Mouse (Mus musculus) c-Kit-positive CD71-positive TER-119-positive erythroid progenitor cells, embryonic 14.5 days (primary cell): Measurements from ENCODE around the gene Ppt2.

Experiments used
- DNase-seq: peaks from one replicate; pipeline ENCODE4 v3.0.0-alpha.2; 2013; ENCODE audit warnings: low spot score

The Ppt2 gene

DNA sequence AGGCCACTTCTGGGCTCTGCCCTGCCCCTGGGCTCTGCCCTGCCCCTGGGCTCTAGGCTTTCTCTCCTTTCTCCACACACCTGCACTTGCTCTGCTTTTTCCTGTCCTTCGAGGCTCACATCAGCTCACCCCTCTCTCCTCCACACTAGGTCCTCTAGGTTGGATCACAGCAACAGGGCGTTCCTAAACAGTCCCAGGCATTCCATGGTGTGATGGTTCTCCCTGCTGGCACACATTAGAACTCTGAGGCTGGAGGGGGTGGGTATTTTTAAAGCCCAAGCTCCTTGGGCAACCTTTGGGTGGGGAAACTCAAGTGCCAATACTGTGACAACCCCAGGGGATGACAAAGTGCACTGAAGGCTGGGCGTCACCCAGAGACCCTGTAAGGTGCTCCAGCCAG lies 9.1 kb upstream of the Ppt2 start:
- DNase-seq = no peak

DNA sequence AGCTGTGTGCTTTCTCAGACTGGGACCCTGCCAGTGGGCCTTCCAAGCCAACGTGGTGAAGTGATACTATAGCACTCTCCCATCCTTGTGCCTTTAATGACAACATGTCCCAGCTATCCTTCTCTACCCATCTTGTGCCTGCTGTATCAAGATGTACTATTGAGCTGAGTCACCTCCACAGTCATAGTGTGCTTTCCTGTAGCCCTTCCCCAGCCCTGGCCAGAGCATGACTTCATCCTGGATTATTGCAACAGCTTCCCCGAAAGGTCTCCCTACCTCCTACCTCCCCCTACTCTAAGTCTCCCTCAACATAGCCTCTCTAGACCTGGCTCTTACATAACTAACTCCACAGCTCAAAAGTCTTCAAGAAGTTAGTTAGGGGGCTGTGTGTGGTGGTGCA lies 7.4 kb upstream of the Ppt2 start:
- no peak for DNase-seq

GRCm38 (mm10) chr17:34632261-34632691 lies 4.0 kb upstream of the Ppt2 start:
- peak; percentile 61 for DNase-seq

DNA sequence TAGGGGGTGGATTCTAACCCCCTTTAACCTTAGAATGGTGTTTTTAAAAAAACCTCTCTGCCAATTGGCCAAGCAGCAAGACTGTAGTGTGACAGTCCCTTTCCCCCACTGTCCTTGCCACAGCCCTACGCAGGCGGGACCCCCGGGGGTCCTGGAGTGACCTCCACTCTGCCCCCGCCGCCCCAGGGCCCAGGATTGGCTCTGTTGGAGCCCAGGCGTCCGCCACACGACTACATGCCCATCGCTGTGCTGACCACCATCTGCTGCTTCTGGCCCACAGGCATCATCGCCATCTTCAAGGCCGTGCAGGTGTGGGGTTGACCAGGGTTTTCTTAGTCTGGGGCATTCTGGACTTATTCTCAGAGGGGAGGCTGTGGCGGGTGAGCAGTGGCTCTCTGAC lies 3.3 kb upstream of the Ppt2 start:
- DNase-seq = no peak

- no peak for DNase-seq
Observed at GRCm38 (mm10) chr17:34630761-34631301, 2.5 kb upstream of the Ppt2 start.

- DNase-seq = no peak
Observed at GRCm38 (mm10) chr17:34629796-34630603, 1.7 kb upstream of the Ppt2 start.

- DNase-seq = no peak
Observed at GRCm38 (mm10) chr17:34629221-34629751, 976 bp upstream of the Ppt2 start, which contains the start of gene Prrt1. TSS of gene Prrt1 (plus strand) at chr17:34629533.

DNA sequence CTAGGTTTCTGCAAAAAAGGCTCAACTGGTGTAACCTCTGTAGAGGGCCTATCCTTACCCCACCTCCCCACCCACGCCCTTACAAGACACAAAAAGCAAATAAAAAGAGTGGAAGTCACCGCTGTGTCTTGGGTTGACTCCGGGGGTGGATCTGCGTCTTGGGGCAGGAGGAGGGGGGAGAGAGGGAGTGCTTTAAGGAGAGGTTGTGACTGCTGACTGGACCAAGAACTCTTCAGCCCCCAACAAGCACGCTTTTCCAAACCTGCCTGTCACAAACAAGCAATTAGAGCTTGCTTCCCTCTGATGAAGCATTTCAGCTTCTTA lies 296 bp upstream of the Ppt2 start:
- DNase-seq = no peak

DNA sequence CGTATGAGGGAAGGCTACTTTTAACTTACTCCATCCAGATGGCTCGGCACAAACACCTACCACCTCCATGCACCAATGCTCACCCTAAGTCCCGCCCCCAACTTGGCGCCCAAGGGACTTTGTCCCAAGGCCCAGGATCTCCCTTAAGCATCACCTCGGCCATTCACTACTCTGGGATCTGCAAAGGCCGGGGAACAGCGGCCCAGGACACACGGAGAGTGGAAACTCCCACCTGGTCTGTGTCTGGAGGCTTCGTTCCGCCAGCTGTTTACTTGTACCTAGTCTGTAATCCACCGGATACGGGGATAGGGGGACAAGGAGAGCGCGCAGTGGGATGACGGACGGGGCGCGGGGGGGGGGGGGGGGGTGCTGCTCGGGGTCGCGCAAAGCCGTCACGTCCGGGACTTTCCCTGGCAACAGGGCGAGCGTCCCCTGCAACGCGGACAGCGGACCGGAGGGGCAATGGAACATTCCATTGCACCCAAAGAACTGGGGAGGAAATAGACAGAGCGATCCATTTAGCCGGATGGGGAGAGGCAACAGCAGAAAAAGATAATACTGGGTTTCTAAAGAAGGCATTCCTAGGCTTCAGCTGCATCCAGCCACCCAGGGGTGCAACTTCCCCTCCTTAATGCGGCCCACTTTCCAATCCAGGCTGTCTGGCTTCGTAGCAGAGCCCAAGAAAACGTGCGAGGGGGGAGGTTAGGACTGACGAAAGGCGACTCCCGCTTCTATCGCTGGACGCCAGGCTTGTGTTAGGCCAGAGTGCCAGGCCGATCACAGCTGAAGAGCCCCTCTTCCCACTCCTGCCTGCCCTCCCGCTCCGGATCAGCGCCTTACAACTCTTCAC lies 992 bp downstream of the Ppt2 start:
- peak; percentile 51 for DNase-seq

DNA sequence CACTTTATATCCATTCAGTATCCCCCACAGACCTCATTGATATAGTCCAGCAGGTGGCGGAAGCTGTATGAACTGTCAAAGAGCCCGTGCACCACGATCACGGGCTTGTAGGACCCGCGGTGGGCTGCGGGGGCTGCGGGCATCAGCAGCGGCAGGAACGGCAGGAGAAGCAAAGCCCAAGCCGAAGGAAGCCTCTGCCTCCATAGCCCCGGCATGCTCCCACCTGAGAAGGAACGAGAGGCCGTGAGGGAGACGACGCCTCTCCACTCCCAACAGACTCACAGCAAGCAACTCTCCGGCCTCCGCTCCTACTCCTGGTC lies 1.6 kb downstream of the Ppt2 start:
- no peak for DNase-seq

- DNase-seq = no peak
Observed at GRCm38 (mm10) chr17:34626062-34626772, 2.1 kb downstream of the Ppt2 start.

DNA sequence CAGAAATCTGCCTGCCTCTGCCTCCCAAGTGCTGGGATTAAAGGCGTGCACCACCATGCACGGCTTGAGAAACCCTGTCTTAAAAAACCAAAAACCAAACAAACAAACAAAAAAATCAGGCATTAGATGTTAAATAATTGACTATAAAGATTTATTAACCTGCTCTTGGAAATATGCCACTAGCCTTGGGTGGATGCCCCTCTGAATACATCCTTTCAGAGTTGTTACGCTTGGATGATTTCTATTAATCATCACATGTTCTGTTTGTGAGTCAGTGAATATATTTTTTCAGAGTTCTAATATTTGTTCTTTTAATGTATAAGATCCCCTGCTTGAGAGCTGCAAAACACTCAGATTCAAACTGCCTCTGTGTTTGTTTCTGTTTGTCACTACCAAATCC lies 3.3 kb downstream of the Ppt2 start:
- DNase-seq = no peak

GRCm38 (mm10) chr17:34623161-34623560 lies 5.1 kb downstream of the Ppt2 start:
- no peak for DNase-seq

DNA sequence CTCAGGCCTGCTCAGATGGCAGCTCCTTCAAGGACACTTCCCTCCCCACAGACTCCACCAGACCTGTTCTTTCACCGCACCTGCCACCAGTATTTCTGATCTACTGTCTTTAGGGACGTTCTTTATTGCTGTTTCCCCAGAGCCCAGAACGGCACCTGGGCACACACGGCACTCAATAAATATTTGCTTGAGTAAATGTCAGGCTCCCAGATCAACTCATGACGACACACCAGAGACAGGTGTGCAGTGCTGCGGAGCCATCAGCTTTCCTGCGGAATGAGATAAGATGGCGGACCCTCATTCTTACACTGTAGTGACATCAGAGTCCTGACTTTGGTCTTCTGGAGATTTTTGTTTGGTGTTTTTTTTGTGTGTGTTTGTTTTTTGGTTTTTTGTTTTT lies 7.3 kb downstream of the Ppt2 start:
- no peak for DNase-seq

GRCm38 (mm10) chr17:34618999-34619398 lies 9.3 kb downstream of the Ppt2 start:
- DNase-seq = peak; percentile 82

DNA sequence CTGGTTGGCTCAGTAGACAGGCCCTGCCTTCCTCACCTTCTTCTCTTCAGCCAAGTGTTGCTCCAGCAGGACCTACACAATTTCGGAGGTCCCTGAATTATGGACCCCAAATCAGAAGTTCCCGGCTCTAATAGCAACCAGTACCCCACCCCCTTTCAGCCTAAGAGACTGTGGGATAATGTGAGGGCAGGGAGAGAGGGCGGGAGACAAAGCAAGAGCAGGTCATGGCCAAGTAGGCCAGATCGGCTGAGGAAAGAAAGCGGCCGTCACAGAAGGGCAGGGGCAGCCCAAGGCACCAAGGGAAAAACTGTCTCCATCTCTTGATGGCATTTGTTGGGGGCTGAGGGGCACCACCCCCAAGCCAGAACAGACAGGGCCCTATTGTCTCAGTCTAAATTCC lies 12.4 kb downstream of the Ppt2 start, which contains the start of gene Egfl8:
Gene Egfl8 (minus strand): TSS at position 101 of the 400 bp plus-strand sequence.
- no peak for DNase-seq

- no peak for DNase-seq
Observed at GRCm38 (mm10) chr17:34613830-34614229, 14.5 kb downstream of the Ppt2 start.

- DNase-seq = no peak
Observed at GRCm38 (mm10) chr17:34613054-34613645, 15.2 kb downstream of the Ppt2 start.

DNA sequence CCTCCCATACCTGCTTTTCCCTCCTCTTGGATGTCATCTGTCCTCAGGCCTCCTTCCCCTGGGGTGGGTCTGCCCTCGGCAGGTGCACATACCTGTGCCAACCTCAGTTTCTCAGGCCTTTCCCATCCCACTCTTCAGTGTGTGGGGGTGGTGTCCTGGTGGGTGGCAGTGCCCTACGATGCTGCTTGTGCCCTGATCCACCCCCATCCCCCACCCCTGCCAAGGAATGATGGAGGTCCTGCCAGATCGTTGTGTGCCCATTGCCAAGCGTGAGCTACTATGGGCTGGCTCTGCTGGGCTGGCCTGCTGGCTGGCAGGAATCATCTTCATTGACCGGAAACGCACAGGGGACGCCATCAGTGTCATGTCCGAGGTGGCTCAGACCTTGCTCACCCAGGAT lies 17.3 kb downstream of the Ppt2 start:
- no peak for DNase-seq

DNA sequence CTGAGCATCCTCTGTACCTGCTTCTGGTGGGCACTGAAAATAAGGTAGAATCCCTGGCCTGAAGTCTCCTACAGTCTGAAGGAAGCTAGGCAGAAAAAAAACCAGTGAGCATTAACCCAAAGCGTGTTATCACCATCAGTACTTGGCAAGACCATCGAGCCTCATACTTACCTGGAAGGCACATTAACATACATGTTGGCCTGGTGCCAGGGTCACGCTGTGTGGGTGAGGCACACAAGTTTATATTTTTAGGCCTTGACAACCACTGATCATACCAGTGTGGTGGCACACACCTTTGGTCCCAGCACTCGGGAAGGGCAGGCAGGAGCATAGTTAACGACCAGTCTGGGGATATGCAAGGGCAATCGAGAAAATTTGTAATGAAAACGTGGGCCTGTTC lies 20.3 kb downstream of the Ppt2 start:
- no peak for DNase-seq

- no peak for DNase-seq
Observed at GRCm38 (mm10) chr17:34606186-34607039, 21.9 kb downstream of the Ppt2 start.
